Mouse (Mus musculus) gastrocnemius, postnatal 4 days (tissue): ENCODE data around the gene Agr3. TPM values are rescaled to one million over a fixed set of nuclear protein-coding genes. Genes with fewer than 3 reads are reported as not detected.

Experiments
- DNase-seq, 2 experiments: peaks; one replicate each; pipeline ENCODE4 v3.0.0; 2021 to 2022; ENCODE audit warnings: low spot score in 2 of 2, mixed read lengths in 2 of 2
- total RNA-seq, 2 experiments: library from RNA; stranded (reverse); gene quantifications; 2 replicates each; pipeline ENCODE4 v1.2.3; 2021

The Agr3 gene
- total RNA-seq, 2 experiments from 2014 or later = not detected

- DNase-seq = no peak
Observed at GRCm38 (mm10) chr12:35981732-35982360, 56.4 kb downstream of the Agr3 start.

GRCm38 (mm10) chr12:35983472-35983871 is 58.1 kb downstream of the Agr3 start:
- no peak for DNase-seq

GRCm38 (mm10) chr12:35984743-35985142 is 59.3 kb downstream of the Agr3 start:
- no peak for DNase-seq

- no peak for DNase-seq
Observed at GRCm38 (mm10) chr12:35992711-35993110, 67.3 kb downstream of the Agr3 start, which contains the start of gene Agr2. Gene Agr2 (plus strand): TSS chr12:35992907.

- no peak for DNase-seq
Observed at GRCm38 (mm10) chr12:35993583-35993982, 68.2 kb downstream of the Agr3 start.

- DNase-seq = no peak
Observed at GRCm38 (mm10) chr12:35994098-35994497, 68.7 kb downstream of the Agr3 start.

- DNase-seq = peak in 1 of 2 experiments; percentile 10
Observed at GRCm38 (mm10) chr12:35995799-35996198, 70.4 kb downstream of the Agr3 start.

Other genes starting within 250 kb of the Agr3 start
- gene Agr2, start 67.3 kb downstream of the Agr3 start, total RNA-seq = not detected
- gene Tspan13, start 116.9 kb downstream of the Agr3 start, total RNA-seq = 10 to 100 TPM; 55.4 to 70.3 TPM
- gene Ankmy2, start 231.5 kb downstream of the Agr3 start, total RNA-seq = 10 to 100 TPM; 20.5 to 21.7 TPM
- 100 to 1,000 TPM; 132 to 160 TPM for gene Bzw2, start 232.5 kb downstream of the Agr3 start, total RNA-seq